Mouse (Mus musculus) cerebellum, postnatal 10 days (tissue): ENCODE data around the gene Sh2d2a.
"Not testable (repeated sequence)": the region's sequence is repeated elsewhere in the genome, so short reads cannot be mapped to it uniquely, and the experiment has no call there.

Experiments used
- DNase-seq, 2 experiments: peaks; one replicate each; pipeline ENCODE4 v3.0.0; 2021; ENCODE audit warnings: mixed read lengths in 2 of 2

Gene Sh2d2a

DNA sequence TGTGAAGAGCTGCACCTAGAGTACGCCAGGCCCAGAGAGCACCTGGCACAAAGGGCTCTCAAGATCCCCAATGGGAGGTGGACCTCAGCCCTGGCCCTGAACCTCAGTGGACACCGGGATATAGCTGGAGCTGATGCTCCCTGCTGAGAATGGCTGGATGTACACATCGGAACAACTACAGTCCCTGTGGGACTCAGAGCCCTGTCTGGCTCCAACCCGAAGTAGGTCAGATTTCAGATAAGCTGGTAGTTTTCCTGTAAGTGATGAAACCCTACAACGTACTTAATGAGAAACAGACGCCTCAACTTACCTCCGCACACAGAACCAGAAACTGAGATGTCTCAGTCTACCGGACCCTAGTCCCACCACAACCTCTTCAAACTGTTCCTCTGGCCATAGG is 11.1 kb downstream of the Sh2d2a start:
- no peak for DNase-seq

DNA sequence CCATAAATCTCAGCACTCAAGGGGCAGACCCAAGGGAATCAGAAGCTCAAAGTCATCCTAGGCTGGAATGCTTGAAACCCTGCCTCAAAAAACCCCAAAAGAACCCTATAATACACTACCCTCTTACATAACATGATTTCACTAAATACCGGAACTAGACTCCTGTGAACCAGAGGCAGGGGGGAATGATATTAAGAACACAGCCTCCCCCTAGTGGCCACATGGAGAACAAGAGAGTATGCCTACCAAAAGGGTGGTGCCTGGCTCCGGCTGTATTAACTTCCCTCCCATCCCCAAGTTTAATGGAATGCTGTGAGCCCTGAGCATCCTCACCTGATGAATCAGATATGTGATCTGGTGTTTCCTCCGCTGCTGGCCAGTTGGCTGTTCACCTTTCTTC is 13.3 kb downstream of the Sh2d2a start:
- DNase-seq: peak; percentile 79 to 83

DNA sequence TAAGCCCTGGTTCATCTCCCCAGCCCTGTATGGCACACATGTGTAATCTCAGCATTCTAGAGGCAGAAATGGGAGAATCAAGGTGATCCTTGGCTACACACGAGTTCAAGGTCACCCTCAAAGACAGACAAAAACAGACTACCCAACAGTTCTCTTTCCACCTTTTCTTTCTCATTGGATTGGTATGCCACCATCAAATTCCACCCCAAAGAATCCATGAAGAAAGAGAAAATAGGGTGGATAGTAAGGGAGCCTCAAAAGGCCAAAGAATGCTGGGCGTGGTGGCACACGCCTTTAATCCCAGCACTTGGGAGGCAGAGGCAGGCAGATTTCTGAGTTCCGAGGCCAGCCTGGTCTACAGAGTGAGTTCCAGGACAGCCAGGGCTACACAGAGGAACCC is 17.6 kb downstream of the Sh2d2a start:
- DNase-seq: not testable (repeated sequence)

DNA sequence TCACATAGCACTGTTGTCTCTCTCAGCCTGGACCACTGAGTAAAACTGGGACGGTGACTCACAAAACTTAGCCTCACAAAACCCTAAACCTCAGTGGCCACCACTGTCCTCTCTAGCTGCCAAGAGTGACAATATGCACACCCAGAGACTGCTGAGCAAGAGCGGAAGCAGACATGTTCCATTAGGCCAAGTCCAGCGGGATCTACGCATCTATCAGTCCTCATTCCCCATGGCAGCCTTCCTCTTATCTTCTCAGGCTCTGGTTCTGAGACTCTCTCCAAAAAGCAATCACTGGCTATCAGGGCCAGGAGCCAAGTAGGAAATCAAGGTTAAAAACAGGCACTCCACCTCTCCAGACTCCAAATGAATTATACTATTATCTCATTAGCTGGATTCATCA is 31.2 kb downstream of the Sh2d2a start:
- no peak for DNase-seq

DNA sequence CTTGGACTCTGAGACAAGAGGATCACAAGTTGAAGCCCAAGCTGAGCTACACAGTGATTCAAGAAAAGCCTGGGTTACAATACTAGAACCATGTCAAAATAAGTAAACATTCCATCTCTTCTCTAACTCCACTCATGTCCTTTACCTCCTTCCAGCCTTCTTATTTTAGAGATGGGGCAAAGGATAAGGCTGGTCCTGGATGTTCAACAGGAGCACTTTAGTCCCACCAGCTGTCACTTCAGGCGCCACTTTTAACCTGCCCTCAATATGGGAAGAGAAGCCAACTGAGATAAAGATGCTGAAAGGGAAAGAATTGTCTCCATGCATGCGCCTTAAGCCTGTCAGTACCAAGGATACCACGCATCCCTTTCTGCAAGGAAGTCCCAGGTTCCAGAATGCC is 37.7 kb downstream of the Sh2d2a start:
- no peak for DNase-seq

DNA sequence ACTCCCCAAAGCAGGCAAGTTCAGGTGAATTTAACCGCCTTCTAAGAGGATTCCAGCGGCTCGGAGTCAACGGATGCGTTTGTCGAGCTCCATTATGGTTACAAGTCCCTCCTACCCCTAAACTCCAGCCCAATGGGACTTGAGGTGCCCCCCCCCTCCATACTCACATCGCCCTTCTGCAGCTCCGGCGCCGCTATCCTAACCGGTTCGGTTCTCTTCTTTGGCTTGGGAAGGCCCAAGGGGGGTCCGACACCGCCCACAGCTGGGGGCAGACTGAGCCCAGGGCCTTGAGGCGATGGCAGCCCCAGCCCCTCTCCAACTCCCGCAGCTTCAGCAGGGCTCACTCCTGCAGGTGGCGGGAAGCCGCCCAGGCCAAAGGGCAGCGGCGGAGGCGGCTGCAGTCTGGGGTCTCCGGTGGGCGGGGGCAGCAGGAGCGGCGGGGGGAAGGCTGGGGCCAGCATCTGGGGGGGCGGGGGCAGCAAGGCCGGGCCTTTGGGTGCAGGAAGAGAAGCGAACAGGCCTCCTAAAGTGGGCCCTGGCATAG is 38.2 kb downstream of the Sh2d2a start:
- peak; percentile 68 to 69 for DNase-seq

DNA sequence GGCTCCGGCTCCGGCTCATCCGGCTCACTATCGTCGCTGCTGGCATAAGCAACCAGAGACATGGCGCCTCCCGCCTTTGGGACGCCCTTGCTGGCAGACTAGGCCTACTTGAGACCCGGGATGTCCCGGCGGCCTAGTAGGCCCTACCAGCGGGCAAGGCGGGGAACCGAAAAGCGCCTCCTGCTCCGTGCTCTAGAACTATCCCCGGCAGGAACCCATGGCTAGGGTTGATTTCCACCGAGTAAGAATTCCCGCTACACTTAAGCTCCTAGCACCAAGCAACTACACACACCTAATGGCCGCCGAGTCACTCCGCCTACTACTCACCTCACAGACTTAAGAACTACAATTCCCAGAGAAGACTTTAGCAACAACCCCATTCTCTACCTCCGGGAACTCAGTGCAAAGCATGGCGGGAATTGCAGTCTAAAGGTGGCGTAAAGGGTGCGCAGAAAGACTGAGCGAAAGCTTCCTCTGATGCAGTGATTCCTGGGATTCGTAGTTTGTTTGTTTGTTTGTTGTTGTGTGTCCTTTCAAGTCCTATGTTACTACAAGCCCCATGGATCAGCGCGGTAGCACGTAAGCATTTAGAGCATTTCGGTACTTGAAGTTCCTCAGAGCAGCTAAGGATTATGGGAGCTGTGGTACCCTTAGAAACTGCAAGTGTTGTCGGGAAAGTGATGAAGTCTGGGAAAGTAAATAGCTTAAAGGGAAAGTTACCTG is 38.9 kb downstream of the Sh2d2a start, which contains the start of gene Prcc:
TSS of gene Prcc (minus strand) at position 328 of the 723 bp plus-strand sequence.
- DNase-seq: peak; percentile 90 to 92

DNA sequence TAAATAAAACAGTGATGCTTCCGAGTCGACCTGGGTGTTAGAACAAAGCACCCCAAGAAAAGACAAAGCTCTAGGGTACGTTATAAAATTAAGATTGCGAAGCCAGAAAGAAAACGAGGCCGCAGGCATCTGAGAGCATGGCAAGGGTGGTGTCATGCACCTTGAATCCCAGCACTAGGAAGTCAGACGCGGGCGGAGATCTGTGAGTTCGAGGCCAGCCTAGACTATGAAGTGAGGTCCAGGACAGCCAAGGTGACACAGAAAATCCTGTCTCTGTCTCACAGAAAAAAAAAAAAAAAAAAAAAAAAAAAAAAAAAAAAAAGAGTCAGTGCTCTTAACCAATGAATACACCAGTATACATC is 39.4 kb downstream of the Sh2d2a start:
- DNase-seq: peak; percentile 65 to 69

DNA sequence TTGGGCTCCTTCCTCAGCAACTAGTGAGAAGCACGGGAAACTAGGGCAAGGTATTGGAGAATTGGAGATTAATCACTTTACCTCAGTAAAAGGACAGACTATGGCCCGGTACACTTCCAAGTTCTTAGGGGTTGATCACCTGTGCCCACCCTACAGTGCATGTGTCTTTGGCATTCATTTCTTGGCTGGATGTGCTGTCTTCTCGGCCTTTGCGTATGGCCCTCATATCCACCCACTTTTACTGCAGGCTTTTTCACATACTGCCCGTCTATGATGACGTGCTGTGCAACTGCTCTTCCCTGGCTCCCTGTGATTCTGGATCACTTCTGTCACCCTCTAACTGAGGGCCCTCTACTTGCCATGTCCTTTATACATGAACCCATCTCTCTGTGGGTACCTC is 39.9 kb downstream of the Sh2d2a start:
- DNase-seq: peak in 1 of 2 experiments; percentile 22

DNA sequence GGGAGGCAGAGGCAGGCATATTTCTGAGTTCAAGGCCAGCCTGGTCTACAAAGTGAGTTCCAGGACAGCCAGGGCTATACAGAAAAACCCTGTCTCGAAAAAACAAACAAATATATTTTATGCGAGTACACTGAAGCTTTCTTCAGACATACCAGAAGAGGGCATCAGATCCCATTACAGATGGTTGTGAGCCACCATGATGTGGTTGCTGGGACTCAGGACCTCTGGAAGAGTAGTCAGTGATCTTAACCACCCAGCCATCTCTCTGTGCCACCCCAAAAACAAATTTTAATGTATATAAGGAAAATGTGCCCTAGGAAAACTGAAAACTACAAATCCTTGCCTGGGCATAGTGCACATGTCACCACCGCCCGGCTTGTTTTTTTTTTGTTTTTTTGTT is 40.8 kb downstream of the Sh2d2a start:
- not testable (repeated sequence) for DNase-seq

DNA sequence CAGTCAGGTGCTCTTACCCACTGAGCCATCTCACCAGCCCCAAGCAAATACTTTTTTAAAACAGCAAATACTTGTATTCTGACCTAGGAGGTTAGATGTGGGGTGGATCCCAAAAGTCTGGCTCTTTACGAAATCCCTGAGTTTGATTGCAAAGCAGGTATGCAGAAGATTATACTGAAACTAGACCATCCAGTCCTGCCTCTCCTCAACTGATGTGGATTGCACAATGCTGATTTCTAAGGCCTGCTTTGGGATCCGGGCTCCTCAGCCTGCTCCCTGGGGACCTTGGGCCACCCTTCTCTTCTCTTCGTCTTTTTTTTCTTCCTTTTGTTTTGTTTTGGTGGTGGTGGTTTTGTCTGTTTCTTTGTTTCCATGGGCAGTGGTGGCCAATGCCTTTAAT is 44.9 kb downstream of the Sh2d2a start:
- DNase-seq: no peak

DNA sequence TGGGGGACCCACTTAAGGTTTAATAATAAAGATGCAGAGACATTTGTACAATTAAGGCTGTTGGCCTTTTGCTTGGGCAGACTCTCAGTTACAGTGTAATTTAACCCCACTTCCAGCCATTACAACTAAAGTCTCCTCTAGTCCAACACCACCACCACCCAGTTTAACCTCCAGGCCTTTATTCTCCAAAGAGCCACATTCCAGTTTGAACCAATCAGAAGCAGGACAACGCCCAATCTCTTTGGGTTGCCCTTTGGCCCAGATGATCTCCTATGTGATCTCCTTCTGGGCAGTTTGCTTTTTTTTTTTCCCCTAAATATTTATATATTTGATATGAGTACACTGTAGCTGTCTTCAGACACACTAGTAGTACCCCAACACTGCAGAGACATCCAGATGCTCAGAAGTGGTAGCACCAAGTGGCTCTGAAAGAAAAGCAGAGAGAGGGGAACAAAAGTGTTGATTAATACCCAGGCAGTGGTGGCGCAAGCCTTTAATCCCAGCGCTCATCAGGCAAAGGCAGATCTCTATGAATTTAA is 46.9 kb downstream of the Sh2d2a start:
- no peak for DNase-seq

DNA sequence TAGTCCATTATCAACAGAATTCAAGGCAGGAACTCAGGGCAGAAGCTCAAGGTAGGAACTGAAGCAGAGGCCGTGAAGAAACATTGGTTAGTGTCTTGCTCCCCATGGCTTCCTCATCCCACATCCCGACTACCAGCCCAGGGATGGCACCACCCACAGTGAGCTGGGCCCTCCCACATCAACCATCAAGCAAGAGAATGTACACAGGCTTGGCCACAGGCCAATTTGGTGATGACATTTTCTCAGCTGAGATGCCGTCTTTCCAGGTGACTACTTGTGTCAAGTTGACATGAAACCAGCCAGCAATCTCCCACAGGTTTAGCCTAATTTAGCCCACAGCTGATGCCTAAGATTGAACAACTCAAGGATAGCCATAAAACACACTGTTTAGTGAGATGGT is 52.7 kb downstream of the Sh2d2a start:
- DNase-seq: no peak

DNA sequence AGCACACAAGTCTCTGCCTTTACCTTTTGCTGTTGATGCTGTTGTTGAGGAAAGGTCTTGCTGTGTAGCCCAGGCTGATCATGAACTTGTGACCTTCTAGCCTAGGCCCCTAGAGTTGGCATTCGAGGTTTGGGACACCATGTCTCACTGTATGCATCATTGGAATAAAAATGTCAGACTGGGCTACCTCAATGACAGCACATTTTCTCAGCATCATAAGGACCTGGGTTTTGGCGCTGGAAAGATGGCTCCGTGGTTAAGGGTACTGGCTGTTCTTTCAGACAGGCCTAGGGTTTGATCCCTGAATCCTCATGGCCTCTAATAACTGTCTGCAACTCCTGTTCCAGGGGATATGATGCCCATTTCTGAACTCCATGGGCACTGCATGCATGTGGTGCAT is 53.2 kb downstream of the Sh2d2a start:
- DNase-seq: no peak

DNA sequence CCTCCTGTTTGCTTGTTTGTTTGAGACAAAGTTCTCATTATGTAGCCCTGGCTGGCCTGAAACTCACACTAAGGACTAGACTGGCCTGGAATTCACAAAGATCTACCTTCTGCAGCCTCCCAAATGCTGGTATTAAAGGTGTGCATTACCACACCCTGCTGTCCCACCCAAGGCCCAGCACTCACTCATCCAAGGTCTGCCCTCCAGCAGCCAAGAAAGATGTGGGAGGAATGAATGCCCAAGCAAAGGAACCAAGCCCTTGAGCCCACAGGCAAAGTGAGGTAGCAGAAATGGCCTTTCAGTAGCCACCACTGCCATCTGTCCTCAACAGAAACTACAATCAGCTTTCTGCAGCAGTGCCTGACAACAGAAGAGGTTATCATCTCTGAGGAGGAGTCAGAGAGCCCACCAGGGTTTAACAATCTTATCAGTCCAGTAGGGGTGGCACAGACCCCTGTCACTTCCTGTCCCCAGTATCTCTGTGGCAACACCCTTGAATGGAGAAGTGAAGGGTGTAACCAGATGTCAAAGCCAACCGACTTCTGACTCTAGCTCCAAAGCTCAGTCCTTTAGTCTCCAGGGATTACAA is 54.6 kb downstream of the Sh2d2a start:
- no peak for DNase-seq

DNA sequence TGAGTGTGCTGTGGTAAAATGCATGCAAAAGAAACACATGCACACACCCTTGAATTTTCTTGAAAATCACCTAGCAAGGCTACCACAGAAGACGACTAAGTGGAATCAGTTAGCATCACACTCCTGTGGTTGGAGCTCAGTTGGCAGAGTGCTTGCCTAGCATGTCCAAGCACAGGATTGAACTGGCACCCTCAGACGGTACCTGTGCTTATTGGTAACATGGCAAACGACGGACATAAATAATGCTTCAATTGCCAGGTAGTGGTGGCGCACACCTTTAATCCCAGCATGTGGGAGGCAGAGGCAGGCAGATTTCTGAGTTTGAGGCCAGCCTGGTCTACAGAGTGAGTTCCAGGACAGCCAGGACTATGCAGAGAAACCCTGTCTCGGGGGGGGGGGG is 55.4 kb downstream of the Sh2d2a start:
- not testable (repeated sequence) for DNase-seq

DNA sequence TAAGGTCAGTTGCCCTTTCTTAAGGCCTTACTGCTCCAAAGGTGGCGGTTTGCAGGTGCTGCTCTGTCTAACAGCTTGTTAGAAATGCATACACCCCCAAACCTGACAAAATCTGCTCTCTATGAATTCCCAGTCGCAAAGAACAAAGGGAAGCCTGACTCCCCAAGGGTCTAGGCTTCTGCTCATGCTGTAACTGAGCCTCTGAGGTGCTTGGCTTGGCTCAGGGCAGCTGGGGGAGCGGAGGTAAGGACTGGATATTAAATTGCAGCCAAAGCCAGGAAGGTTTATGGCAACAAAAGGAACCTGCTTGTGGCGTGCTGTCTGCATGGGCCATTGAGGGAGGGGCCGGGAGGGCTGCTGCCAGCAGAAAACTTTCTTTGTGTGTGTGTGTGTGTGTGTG is 57.3 kb downstream of the Sh2d2a start:
- no peak for DNase-seq
